Mouse (Mus musculus): Measurements from ENCODE around the gene Swsap1.

DNA sequence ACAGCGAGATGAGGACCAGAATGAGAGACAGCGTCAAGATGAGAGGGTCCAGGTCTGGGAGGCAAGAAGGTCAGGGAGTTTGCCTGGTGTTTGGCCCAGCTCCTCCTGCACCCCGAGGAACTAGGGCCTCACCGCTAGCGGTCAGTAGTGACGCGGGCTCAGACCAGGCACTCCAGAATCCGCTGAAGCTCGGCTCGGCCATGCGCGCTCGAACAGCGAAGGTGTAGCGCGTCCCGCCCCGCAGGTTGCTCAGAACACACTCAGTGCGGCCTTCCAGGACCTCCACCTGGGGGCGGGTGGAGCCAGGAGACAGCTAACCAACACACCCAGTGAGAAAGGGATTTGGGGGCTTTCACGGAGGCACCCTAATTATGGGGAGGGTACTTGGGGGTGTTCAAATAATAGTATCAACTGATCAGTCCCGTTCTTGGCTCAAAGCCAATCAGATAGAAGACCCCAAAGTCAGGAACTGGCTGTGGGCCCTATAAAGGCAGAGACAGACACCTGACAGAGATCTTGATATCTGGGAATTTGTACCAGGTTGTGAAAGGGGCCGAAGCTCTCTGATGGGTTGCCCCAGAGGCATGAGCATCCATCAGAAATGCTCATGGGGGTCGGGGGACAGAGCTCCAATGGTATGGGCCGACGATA lies 5.1 kb downstream of the Swsap1 start:
- TF ChIP-seq POLR2A (IDR thresholded peaks at IDR 0.05; ENCODE audit: insufficient read depth, low read length), result no peak
- TF ChIP-seq CTCF (IDR thresholded peaks at IDR 0.05; ENCODE audit: low read depth, low read length), result peak; percentile 50
